Comparison of ENCODE assay signal across 31 mouse cellular contexts in genomic region chr8:69794096-69794495, GRCm38 (mm10). TPM values are rescaled to one million over a fixed set of nuclear protein-coding genes. Genes with fewer than 3 reads are reported as not detected.
DNase-seq lines count a peak whose midpoint lies in the region; ATAC-seq and TF ChIP-seq lines count a peak whose summit lies in the region.
"Had no signal": no experiment of that assay in that cellular context is flagged by ENCODE, and none has a peak within 500 bp of the region (broad histone marks: within the 10 kb centered on the region; RNA-seq: fewer than 3 reads in every experiment).

No protein-coding gene starts in this region.

- TF ChIP-seq CTCF in hindbrain, postnatal 0 days (IDR thresholded peaks at IDR 0.05; ENCODE audit: low read depth), result no peak

- peaks cover 59% of the 10 kb centered on the region for H3K36me3 ChIP-seq in hindbrain, embryonic 13.5 days
- H3K36me3 ChIP-seq in hindbrain, postnatal 0 days (ENCODE audit: insufficient read depth, low read length), result peaks cover 43% of the 10 kb centered on the region
- peaks cover 63% of the 10 kb centered on the region for H3K36me3 ChIP-seq in limb, embryonic 13.5 days
- H3K36me3 ChIP-seq in limb, embryonic 10.5 days, result peaks cover 66% of the 10 kb centered on the region

- 0 out of 2 replicates have a peak overlapping the region, but pooled peaks have one; percentile 5 for H3K9ac ChIP-seq in hindbrain, embryonic 13.5 days
- H3K9ac ChIP-seq in hindbrain, postnatal 0 days (replicated peaks; ENCODE audit: low read length), result no peak overlapping the region
- peak overlapping the region; percentile 4; the same call in 1 of the 2 replicates for H3K9ac ChIP-seq in limb, embryonic 13.5 days
- H3K9ac ChIP-seq: heart, embryonic 12.5 days; hindbrain, embryonic 15.5 days had no signal

- no peak overlapping the region for H3K4me2 ChIP-seq in hindbrain, embryonic 13.5 days
- no peak overlapping the region for H3K4me2 ChIP-seq in hindbrain, postnatal 0 days (ENCODE audit: low read depth, low read length)
- no peak overlapping the region for H3K4me2 ChIP-seq in limb, embryonic 13.5 days (replicated peaks)
- H3K4me2 ChIP-seq: heart, embryonic 12.5 days; hindbrain, embryonic 15.5 days had no signal

- no peak for ATAC-seq in hindbrain, embryonic 13.5 days (ENCODE audit: low FRiP score)
- ATAC-seq in hindbrain, postnatal 0 days, result no peak
- ATAC-seq in limb, embryonic 13.5 days (ENCODE audit: low FRiP score, low read depth), result no peak
- ATAC-seq: forebrain, embryonic 16.5 days; lung, postnatal 0 days had no signal

- H3K9me3 ChIP-seq in hindbrain, embryonic 13.5 days, result no peaks in the 10 kb centered on the region
- no peaks in the 10 kb centered on the region for H3K9me3 ChIP-seq in hindbrain, postnatal 0 days (ENCODE audit: low read length)
- H3K9me3 ChIP-seq in limb, embryonic 13.5 days, result no peaks in the 10 kb centered on the region
- no peaks in the 10 kb centered on the region for H3K9me3 ChIP-seq in limb, embryonic 10.5 days (replicated peaks)
- H3K9me3 ChIP-seq: G1E; heart, embryonic 12.5 days; hindbrain, embryonic 15.5 days had no signal

- H3K4me3 ChIP-seq in hindbrain, embryonic 13.5 days, result no peak overlapping the region
- H3K4me3 ChIP-seq in hindbrain, postnatal 0 days (ENCODE audit: low read length), result no peak overlapping the region
- H3K4me3 ChIP-seq in limb, embryonic 13.5 days, result no peak overlapping the region
- no peak overlapping the region for H3K4me3 ChIP-seq in limb, embryonic 10.5 days
- H3K4me3 ChIP-seq: erythroblast, embryonic 14.5 days; gastrocnemius, adult 2 months; heart, adult 2 months; heart, embryonic 12.5 days; hindbrain, embryonic 15.5 days; left cerebral cortex, adult 2 months had no signal

- peaks cover 36% of the 10 kb centered on the region for H3K4me1 ChIP-seq in hindbrain, embryonic 13.5 days (replicated peaks)
- peaks cover 15% of the 10 kb centered on the region; the same call in 1 of the 2 replicates for H3K4me1 ChIP-seq in hindbrain, postnatal 0 days (ENCODE audit: insufficient read depth, low read length)
- peaks cover 25% of the 10 kb centered on the region for H3K4me1 ChIP-seq in limb, embryonic 13.5 days
- peaks cover 23% of the 10 kb centered on the region for H3K4me1 ChIP-seq in limb, embryonic 10.5 days

- no peak for DNase-seq in hindbrain, postnatal 0 days (ENCODE audit: low spot score)
- DNase-seq in limb, embryonic 10.5 days (ENCODE audit: low spot score), result no peak
- DNase-seq in spleen, postnatal 4 days (ENCODE audit: low spot score in 2 of 2), result peak; percentile 9 to 45
- no peak for DNase-seq in spleen, adult 18-20 months
- peak; percentile 16 to 56 for DNase-seq in urinary bladder, postnatal 4 days (ENCODE audit: low spot score in 2 of 2)
- DNase-seq in urinary bladder, postnatal 25 days (ENCODE audit: low spot score), result no peak
- DNase-seq: adrenal gland, adult 8-10 months; cerebellum, postnatal 14 days; gastrocnemius, adult 2 months; heart, adult 2 months; kidney, adult 2 months; left cerebral cortex, postnatal 4 days; lung, adult 18-20 months; lung, postnatal 4 days; midbrain, embryonic 14.5 days; right cerebral cortex, postnatal 14 days had no signal

- WGBS in hindbrain, embryonic 13.5 days, result 91% methylated on average over 3 of the region's 3 CpGs
- 91% methylated on average over 3 of the region's 3 CpGs for WGBS in hindbrain, postnatal 0 days
- WGBS in limb, embryonic 13.5 days, result 93% methylated on average over 3 of the region's 3 CpGs
- 94% methylated on average over 3 of the region's 3 CpGs for WGBS in limb, embryonic 10.5 days

- H3K27ac ChIP-seq in hindbrain, embryonic 13.5 days, result no peak overlapping the region
- no peak overlapping the region for H3K27ac ChIP-seq in hindbrain, postnatal 0 days
- H3K27ac ChIP-seq in limb, embryonic 13.5 days, result no peak overlapping the region
- no peak overlapping the region for H3K27ac ChIP-seq in limb, embryonic 10.5 days
- H3K27ac ChIP-seq: gastrocnemius, adult 2 months; heart, adult 2 months; hindbrain, embryonic 15.5 days; kidney, postnatal 0 days; left cerebral cortex, adult 2 months; stomach, postnatal 0 days had no signal

- H3K27me3 ChIP-seq in hindbrain, embryonic 13.5 days, result no peaks in the 10 kb centered on the region
- no peaks in the 10 kb centered on the region for H3K27me3 ChIP-seq in hindbrain, postnatal 0 days (ENCODE audit: insufficient read depth, low read length)
- H3K27me3 ChIP-seq in limb, embryonic 13.5 days, result no peaks in the 10 kb centered on the region
- no peaks in the 10 kb centered on the region for H3K27me3 ChIP-seq in limb, embryonic 10.5 days (ENCODE audit: low read depth, poor library complexity, severe bottlenecking)
- H3K27me3 ChIP-seq: heart, embryonic 12.5 days; hindbrain, embryonic 15.5 days had no signal

RNA-seq across cellular contexts. Expression of gene Zfp866, which starts 3.1 kb away (rescaled TPM):
- 42.9 and 44.0 TPM in 2 replicates for polyA plus RNA-seq in hindbrain, embryonic 13.5 days (2015; fragmentation: Nextera tagmentation; extraction: Ambion mirVana)
- 38.6 and 39.8 TPM in 2 replicates for total RNA-seq in hindbrain, postnatal 0 days (2014; rRNA removed)
- 18.5 and 18.6 TPM in 2 replicates for polyA plus RNA-seq in hindbrain, postnatal 0 days (2015; fragmentation: Nextera tagmentation; extraction: Ambion mirVana)
- 38.2 and 38.7 TPM in 2 replicates for polyA plus RNA-seq in limb, embryonic 13.5 days (2015; fragmentation: Nextera tagmentation; extraction: Ambion mirVana)
- polyA plus RNA-seq in limb, embryonic 10.5 days (2016; fragmentation: Nextera tagmentation; extraction: Ambion mirVana), result 31.1 and 38.1 TPM in 2 replicates

RNA-seq across cellular contexts. Expression of gene Atp13a1, which starts 3.1 kb away (rescaled TPM):
- polyA plus RNA-seq in hindbrain, embryonic 13.5 days (2015; fragmentation: Nextera tagmentation; extraction: Ambion mirVana), result 47.8 and 47.9 TPM in 2 replicates
- 85.9 and 93.1 TPM in 2 replicates for total RNA-seq in hindbrain, postnatal 0 days (2014; rRNA removed)
- 38.9 and 39.1 TPM in 2 replicates for polyA plus RNA-seq in hindbrain, postnatal 0 days (2015; fragmentation: Nextera tagmentation; extraction: Ambion mirVana)
- polyA plus RNA-seq in limb, embryonic 13.5 days (2015; fragmentation: Nextera tagmentation; extraction: Ambion mirVana), result 48.6 and 52.7 TPM in 2 replicates
- polyA plus RNA-seq in limb, embryonic 10.5 days (2016; fragmentation: Nextera tagmentation; extraction: Ambion mirVana), result 65.7 and 70.0 TPM in 2 replicates

RNA-seq across cellular contexts. Expression of gene Gmip, which starts 14.4 kb away (rescaled TPM):
- 31.5 and 34.1 TPM in 2 replicates for polyA plus RNA-seq in hindbrain, embryonic 13.5 days (2015; fragmentation: Nextera tagmentation; extraction: Ambion mirVana)
- 28.8 and 42.7 TPM in 2 replicates for total RNA-seq in hindbrain, postnatal 0 days (2014; rRNA removed)
- 23.6 and 27.9 TPM in 2 replicates for polyA plus RNA-seq in hindbrain, postnatal 0 days (2015; fragmentation: Nextera tagmentation; extraction: Ambion mirVana)
- polyA plus RNA-seq in limb, embryonic 13.5 days (2015; fragmentation: Nextera tagmentation; extraction: Ambion mirVana), result 7.3 and 9.0 TPM in 2 replicates
- 9.3 and 9.6 TPM in 2 replicates for polyA plus RNA-seq in limb, embryonic 10.5 days (2016; fragmentation: Nextera tagmentation; extraction: Ambion mirVana)

RNA-seq across cellular contexts. Expression of gene Gm20422, which starts 19.4 kb away (rescaled TPM):
- 0.34 TPM in 1 of 2 replicates, not detected in the other for polyA plus RNA-seq in hindbrain, embryonic 13.5 days (2015; fragmentation: Nextera tagmentation; extraction: Ambion mirVana)
- not detected in 2 replicates for total RNA-seq in hindbrain, postnatal 0 days (2014; rRNA removed)
- 0.34 and 0.61 TPM in 2 replicates for polyA plus RNA-seq in hindbrain, postnatal 0 days (2015; fragmentation: Nextera tagmentation; extraction: Ambion mirVana)
- polyA plus RNA-seq in limb, embryonic 13.5 days (2015; fragmentation: Nextera tagmentation; extraction: Ambion mirVana), result 0.19 TPM in 1 of 2 replicates, not detected in the other
- polyA plus RNA-seq in limb, embryonic 10.5 days (2016; fragmentation: Nextera tagmentation; extraction: Ambion mirVana), result 0.19 TPM in 1 of 2 replicates, not detected in the other
- total RNA-seq: hematopoietic stem cell, adult 5-6 weeks; liver, adult 2 months; monocyte, adult 5-6 weeks had no signal
- polyA plus RNA-seq: erythroblast, embryonic 14.5 days; heart, adult 2 months; heart, embryonic 12.5 days; hindbrain, embryonic 15.5 days; liver, adult 2 months; midbrain, embryonic 14.5 days had no signal

RNA-seq across cellular contexts. Expression of gene Lpar2, which starts 28.1 kb away (rescaled TPM):
- polyA plus RNA-seq in hindbrain, embryonic 13.5 days (2015; fragmentation: Nextera tagmentation; extraction: Ambion mirVana), result 0.78 and 0.83 TPM in 2 replicates
- total RNA-seq in hindbrain, postnatal 0 days (2014; rRNA removed), result 5.2 and 5.4 TPM in 2 replicates
- polyA plus RNA-seq in hindbrain, postnatal 0 days (2015; fragmentation: Nextera tagmentation; extraction: Ambion mirVana), result 0.45 and 0.50 TPM in 2 replicates
- 0.83 and 0.98 TPM in 2 replicates for polyA plus RNA-seq in limb, embryonic 13.5 days (2015; fragmentation: Nextera tagmentation; extraction: Ambion mirVana)
- polyA plus RNA-seq in limb, embryonic 10.5 days (2016; fragmentation: Nextera tagmentation; extraction: Ambion mirVana), result 1.4 and 1.6 TPM in 2 replicates
- total RNA-seq: gastrocnemius, postnatal 36 days had no signal

Comparison
In these comparisons a context has a peak if more than half of its experiments do, and no peak if none do; other contexts are left out.
1. DNase-seq: peak in spleen, postnatal 4 days (2 of 2) and urinary bladder, postnatal 4 days (2 of 2); none in hindbrain, postnatal 0 days (single experiment), limb, embryonic 10.5 days (single experiment), spleen, adult 18-20 months (0 of 2) and urinary bladder, postnatal 25 days (single experiment).